Mouse (Mus musculus) ES-Bruce4 (cell line): ENCODE results near the gene Ift140. TPM values are rescaled to one million over a fixed set of nuclear protein-coding genes. Genes with fewer than 3 reads are reported as not detected.

Source experiments
- H3K27ac ChIP-seq: 2 replicates; pipeline ENCODE4 v1.5.1; 2012; ENCODE audit warnings: low read length, inconsistent platforms; ENCODE audit not compliant: insufficient read depth
- H3K27me3 ChIP-seq: 2 replicates; pipeline ENCODE4 v1.6.1; 2012; ENCODE audit warnings: mild to moderate bottlenecking, low read length, inconsistent platforms; ENCODE audit not compliant: control insufficient read depth, poor library complexity, insufficient read depth, severe bottlenecking
- H3K36me3 ChIP-seq: 2 replicates; pipeline ENCODE4 v1.6.1; 2012; ENCODE audit warnings: inconsistent platforms, mild to moderate bottlenecking, low read length, moderate library complexity; ENCODE audit not compliant: control insufficient read depth, poor library complexity, insufficient read depth, severe bottlenecking
- H3K4me1 ChIP-seq: one replicate; pipeline ENCODE4 v1.8.1; 2011; ENCODE audit warnings: low read length; ENCODE audit not compliant: control insufficient read depth, insufficient read depth
- H3K4me3 ChIP-seq: 2 replicates; pipeline ENCODE4 v1.5.1; 2011; ENCODE audit warnings: low read depth, mild to moderate bottlenecking, low read length
- H3K9ac ChIP-seq: 2 replicates; pipeline ENCODE4 v1.6.1; 2012; ENCODE audit warnings: low read depth, mild to moderate bottlenecking, inconsistent platforms; ENCODE audit not compliant: poor library complexity, severe bottlenecking
- H3K9me3 ChIP-seq: replicated peaks from 2 replicates; pipeline ENCODE4 v1.6.1; 2012; ENCODE audit warnings: mild to moderate bottlenecking, low read length, inconsistent platforms; ENCODE audit not compliant: control insufficient read depth, poor library complexity, insufficient read depth, severe bottlenecking
- CTCF ChIP-seq: IDR thresholded peaks from one replicate; pipeline ENCODE4 v1.8.1; 2011; ENCODE audit warnings: low read depth, low read length
- EP300 ChIP-seq: IDR thresholded peaks from 2 replicates; pipeline ENCODE4 v1.6.1; 2011; ENCODE audit warnings: low read depth, low read length; ENCODE audit not compliant: insufficient read depth
- POLR2A ChIP-seq: IDR thresholded peaks from one replicate; pipeline ENCODE4 v1.8.1; 2011; ENCODE audit warnings: low read length; ENCODE audit not compliant: insufficient read depth
- polyA plus RNA-seq: library from polyadenylated mRNA; stranded (reverse); fragments of >200 nt; gene quantifications from 2 replicates; pipeline ENCODE4 v1.2.4, GENCODE M21; 2011; ENCODE audit warnings: low read depth; ENCODE audit not compliant: missing spikeins, insufficient read depth, insufficient read length

The Ift140 gene
- polyA plus RNA-seq, 1 experiment: 24.2 TPM

DNA sequence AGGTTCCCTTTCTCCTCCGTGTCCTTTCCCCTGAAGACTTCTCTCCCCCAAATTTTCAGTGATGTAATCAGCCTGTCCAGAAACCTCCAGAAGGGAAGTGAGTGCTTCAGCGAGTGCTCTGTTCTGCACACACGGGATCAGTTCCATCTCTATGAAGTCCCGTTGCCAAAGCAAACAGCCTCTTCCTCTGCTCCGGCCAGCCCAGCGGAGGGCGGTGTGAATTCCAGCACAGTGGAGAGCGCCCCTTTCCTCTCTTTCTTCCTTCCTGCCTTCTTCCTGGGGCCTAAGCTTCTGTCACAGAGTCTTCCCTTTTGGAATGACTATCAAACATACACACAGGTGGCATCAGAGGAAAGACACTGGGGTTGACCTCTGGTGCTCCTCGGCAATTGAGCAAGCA lies 48.5 kb downstream of the Ift140 start:
- H3K9me3 ChIP-seq: no peaks in the 10 kb centered on the region
- no peaks in the 10 kb centered on the region for H3K4me1 ChIP-seq
- no peak overlapping the region for H3K27ac ChIP-seq
- no peak overlapping the region for H3K9ac ChIP-seq
- H3K4me3 ChIP-seq: no peak overlapping the region
- H3K36me3 ChIP-seq: no peaks in the 10 kb centered on the region
- TF ChIP-seq CTCF: no peak
- no peak for TF ChIP-seq POLR2A
- no peak for TF ChIP-seq EP300
- no peaks in the 10 kb centered on the region for H3K27me3 ChIP-seq

DNA sequence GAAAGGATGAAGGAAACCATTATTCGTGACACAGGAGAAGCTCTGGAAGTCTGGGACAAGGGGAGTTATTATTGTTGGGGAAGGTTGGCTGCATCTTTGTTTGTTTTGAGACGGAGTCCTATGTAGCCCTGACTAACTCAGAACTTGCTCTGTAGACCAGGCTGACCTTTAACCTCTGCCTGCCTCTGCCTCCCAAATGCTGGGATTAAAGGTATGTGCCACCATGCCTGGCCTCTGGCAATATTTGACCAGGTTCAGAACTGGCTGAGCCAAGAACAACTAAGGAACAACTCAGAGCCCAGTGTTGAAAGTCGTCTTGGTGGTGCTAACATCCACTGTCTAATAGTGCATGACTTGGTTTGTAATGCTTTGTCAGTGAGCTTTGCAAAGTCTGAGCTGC lies 49.3 kb downstream of the Ift140 start:
- Histone ChIP-seq H3K4me3 (no peak overlapping the region), H3K9me3 (no peaks in the 10 kb centered on the region), H3K27me3 (no peaks in the 10 kb centered on the region), H3K36me3 (no peaks in the 10 kb centered on the region), H3K27ac (no peak overlapping the region), H3K9ac (no peak overlapping the region), H3K4me1 (no peaks in the 10 kb centered on the region)
- no peak for TF ChIP-seq POLR2A
- TF ChIP-seq EP300: no peak
- no peak for TF ChIP-seq CTCF

DNA sequence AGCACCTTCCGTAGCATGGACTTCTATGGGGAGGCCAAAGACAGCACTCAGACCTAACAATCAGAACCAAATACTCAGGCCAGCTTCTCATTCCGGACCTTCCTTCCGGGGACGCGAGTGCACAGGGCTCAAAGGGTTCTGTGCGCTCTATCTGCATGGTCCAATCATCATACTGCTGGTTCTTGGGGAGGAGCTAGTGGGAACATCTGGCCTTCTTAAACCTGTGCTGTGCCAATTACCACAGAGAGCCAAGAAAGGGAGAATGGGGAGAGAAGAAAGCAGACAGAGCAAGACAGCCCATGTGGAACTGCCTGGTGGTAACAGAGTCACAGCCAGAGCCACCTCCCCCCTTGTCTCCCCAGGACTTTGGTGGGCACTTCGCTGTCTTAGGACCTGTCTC lies 50.7 kb downstream of the Ift140 start:
- H3K4me3 ChIP-seq: no peak overlapping the region
- no peak for TF ChIP-seq POLR2A
- TF ChIP-seq CTCF: no peak
- TF ChIP-seq EP300: no peak
- H3K9me3 ChIP-seq: no peaks in the 10 kb centered on the region
- H3K27ac ChIP-seq: no peak overlapping the region
- H3K36me3 ChIP-seq: no peaks in the 10 kb centered on the region
- no peaks in the 10 kb centered on the region for H3K4me1 ChIP-seq
- no peak overlapping the region for H3K9ac ChIP-seq
- no peaks in the 10 kb centered on the region for H3K27me3 ChIP-seq

DNA sequence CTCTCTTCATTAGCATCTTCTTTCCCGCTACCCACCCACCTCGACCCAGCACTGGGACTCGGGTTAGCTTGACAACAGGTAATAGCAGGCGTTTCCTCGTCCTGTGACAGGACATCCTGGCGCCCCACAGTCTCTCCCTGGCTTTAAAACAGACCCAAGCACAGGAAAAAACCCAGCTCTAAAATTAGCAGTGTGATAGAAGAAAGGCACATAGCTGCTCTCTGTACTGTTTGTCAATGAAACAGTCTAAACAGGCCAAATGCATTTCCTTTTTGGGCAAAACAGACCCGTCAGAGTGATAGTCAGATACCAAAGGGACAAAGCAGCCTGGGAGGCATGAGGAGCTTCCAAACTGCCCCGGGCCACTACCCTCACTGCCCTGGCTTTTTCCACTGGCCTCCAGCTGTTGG lies 51.6 kb downstream of the Ift140 start:
- TF ChIP-seq CTCF: no peak
- no peak for TF ChIP-seq POLR2A
- TF ChIP-seq EP300: no peak
- Histone ChIP-seq H3K4me3 (no peak overlapping the region), H3K9me3 (no peaks in the 10 kb centered on the region), H3K27ac (no peak overlapping the region), H3K9ac (no peak overlapping the region), H3K27me3 (no peaks in the 10 kb centered on the region), H3K4me1 (no peaks in the 10 kb centered on the region), H3K36me3 (no peaks in the 10 kb centered on the region)

DNA sequence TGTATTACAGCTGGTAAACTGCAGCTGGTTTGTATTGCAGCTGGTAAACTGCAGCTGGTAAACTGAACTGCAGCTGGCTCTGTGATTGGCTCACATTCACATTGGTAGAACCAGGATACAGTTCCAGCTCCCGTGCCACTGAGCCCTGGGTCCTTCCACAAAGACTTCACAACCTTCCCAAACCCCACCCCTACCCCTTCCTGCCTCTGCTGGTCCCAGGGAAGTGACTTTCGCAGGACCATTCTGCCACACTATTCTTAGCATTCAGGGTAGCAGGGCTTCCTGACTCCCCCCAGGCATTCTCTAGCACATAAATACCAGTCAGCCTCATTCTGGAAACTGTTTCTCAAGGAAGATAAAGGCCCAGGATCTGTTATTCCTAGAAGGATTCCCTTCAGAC lies 52.8 kb downstream of the Ift140 start:
- no peak overlapping the region for H3K27ac ChIP-seq
- H3K9me3 ChIP-seq: no peaks in the 10 kb centered on the region

DNA sequence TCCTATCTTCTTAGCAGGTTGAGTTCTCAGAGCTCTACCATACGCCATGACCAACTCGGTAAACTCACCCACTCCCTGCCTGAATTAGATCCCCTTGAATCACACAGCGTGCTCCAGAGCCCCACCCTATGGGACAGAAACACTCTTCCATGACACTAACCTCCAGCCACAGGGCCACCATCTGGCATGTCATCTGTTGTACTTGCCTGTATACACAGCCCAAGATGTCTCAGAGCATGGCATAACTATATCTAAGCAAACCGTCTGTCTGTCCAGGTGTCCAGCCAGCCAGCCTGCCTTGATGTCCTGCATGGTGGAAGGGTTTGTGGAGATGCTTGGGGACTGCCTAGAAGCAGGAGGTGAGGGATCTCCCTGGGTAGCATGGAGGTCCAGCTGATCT lies 61.0 kb downstream of the Ift140 start:
- no peaks in the 10 kb centered on the region for H3K36me3 ChIP-seq
- no peak overlapping the region for H3K4me3 ChIP-seq
- no peaks in the 10 kb centered on the region for H3K27me3 ChIP-seq
- no peak overlapping the region for H3K27ac ChIP-seq
- no peaks in the 10 kb centered on the region for H3K9me3 ChIP-seq
- no peaks in the 10 kb centered on the region for H3K4me1 ChIP-seq
- H3K9ac ChIP-seq: no peak overlapping the region
- no peak for TF ChIP-seq EP300
- TF ChIP-seq CTCF: no peak
- no peak for TF ChIP-seq POLR2A

More for the DNA sequence above, 52.8 kb downstream of the Ift140 start:
- Histone ChIP-seq H3K4me1 (no peaks in the 10 kb centered on the region), H3K27me3 (no peaks in the 10 kb centered on the region), H3K9ac (no peak overlapping the region), H3K4me3 (no peak overlapping the region), H3K36me3 (no peaks in the 10 kb centered on the region)
- TF ChIP-seq EP300: no peak
- TF ChIP-seq POLR2A: no peak
